Mouse (Mus musculus) limb, embryonic 11.5 days (tissue): ENCODE data around the gene Stxbp1. TPM values are rescaled to one million over a fixed set of nuclear protein-coding genes. Genes with fewer than 3 reads are reported as not detected.

Experiments used
- ATAC-seq: fragments of 200-750 bp; cut with Nextera tagmentation; 2 replicates; pipeline ENCODE4 v1.8.0; 2017; ENCODE audit warnings: low read depth; ENCODE audit not compliant: insufficient number of reproducible peaks, low FRiP score, low TSS enrichment
- DNase-seq: peaks from one replicate; pipeline ENCODE4 v3.0.0-alpha.2; 2015; ENCODE audit warnings: low spot score
- H3K27ac ChIP-seq: fragments of 300-500 bp; sonication (generic); replicated peaks from 2 replicates; pipeline ENCODE4 v1.5.1; 2014; ENCODE audit warnings: low read depth, mild to moderate bottlenecking, low read length
- H3K27me3 ChIP-seq: fragments of 300-500 bp; sonication (generic); 2 replicates; pipeline ENCODE4 v1.6.1; 2014; ENCODE audit warnings: mild to moderate bottlenecking, low read length, mixed read lengths; ENCODE audit not compliant: control insufficient read depth, insufficient read depth
- H3K36me3 ChIP-seq: fragments of 300-500 bp; sonication (generic); 2 replicates; pipeline ENCODE4 v1.6.1; 2014; ENCODE audit warnings: mild to moderate bottlenecking, low read length, moderate library complexity, mixed read lengths; ENCODE audit not compliant: control insufficient read depth, insufficient read depth
- H3K4me1 ChIP-seq: fragments of 300-500 bp; sonication (generic); 2 replicates; pipeline ENCODE4 v1.6.1; 2014; ENCODE audit warnings: low read length, mixed read lengths; ENCODE audit not compliant: control insufficient read depth, insufficient read depth
- H3K4me2 ChIP-seq: fragments of 300-500 bp; sonication (generic); 2 replicates; pipeline ENCODE4 v1.6.1; 2014; ENCODE audit warnings: low read depth, mild to moderate bottlenecking, moderate library complexity; ENCODE audit not compliant: severe bottlenecking
- H3K4me3 ChIP-seq: fragments of 300-500 bp; sonication (generic); 2 replicates; pipeline ENCODE4 v1.5.1; 2014; ENCODE audit warnings: low read depth, low read length
- H3K9ac ChIP-seq: fragments of 300-500 bp; sonication (generic); 2 replicates; pipeline ENCODE4 v1.6.1; 2014; ENCODE audit warnings: mild to moderate bottlenecking, low read length
- H3K9me3 ChIP-seq: fragments of 300-500 bp; sonication (generic); 2 replicates; pipeline ENCODE4 v1.6.1; 2016; ENCODE audit warnings: low read length; ENCODE audit not compliant: control insufficient read depth
- WGBS: fragments of 180-500 bp; shearing (Covaris S2); extraction: QIAGEN DNeasy Blood & Tissue Kit; methylation state at CpG from one replicate; pipeline ENCODE4 v1.1.7; 2014; 5-methylcytosine and 5-hydroxymethylcytosine counted together
- polyA plus RNA-seq: library from polyadenylated mRNA; unstranded; fragments of >200 nt; fragmentation: Nextera tagmentation; extraction: Ambion mirVana; gene quantifications from 2 replicates; pipeline ENCODE4 v1.2.1, GENCODE M21; 2014

Stxbp1 gene
- polyA plus RNA-seq, 1 experiment from 2014 or later, result 15.2 TPM

DNA sequence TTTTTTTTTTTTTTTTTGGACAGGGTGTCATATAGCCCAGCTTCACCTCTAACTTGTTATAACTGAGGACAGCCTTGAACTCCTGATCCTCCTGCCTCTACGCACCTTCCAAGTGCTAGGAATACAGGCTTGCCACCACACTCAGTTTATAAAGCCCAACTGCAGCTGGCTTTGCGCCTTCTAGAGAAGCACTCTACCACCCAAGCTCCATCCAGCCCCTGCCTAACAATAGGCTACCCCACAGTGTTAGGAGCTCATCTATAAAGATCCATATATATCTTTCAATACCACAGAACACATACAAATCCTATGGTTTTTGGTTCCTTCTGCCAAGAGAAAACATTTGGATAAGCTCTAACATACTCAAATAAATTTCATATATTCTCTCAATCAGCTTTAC lies 30.5 kb downstream of the Stxbp1 start:
- no peaks in the 10 kb centered on the region for H3K27me3 ChIP-seq
- no peaks in the 10 kb centered on the region for H3K36me3 ChIP-seq
- no peak overlapping the region for H3K9ac ChIP-seq
- no peak overlapping the region for H3K4me2 ChIP-seq
- no peak overlapping the region for H3K4me3 ChIP-seq
- 85% methylated on average over 2 of the region's 2 CpGs for WGBS
- ATAC-seq, result no peak
- H3K27ac ChIP-seq, result no peak overlapping the region
- no peak for DNase-seq
- H3K4me1 ChIP-seq, result peaks cover 15% of the 10 kb centered on the region; the same call in 1 of the 2 replicates
- H3K9me3 ChIP-seq, result no peaks in the 10 kb centered on the region

DNA sequence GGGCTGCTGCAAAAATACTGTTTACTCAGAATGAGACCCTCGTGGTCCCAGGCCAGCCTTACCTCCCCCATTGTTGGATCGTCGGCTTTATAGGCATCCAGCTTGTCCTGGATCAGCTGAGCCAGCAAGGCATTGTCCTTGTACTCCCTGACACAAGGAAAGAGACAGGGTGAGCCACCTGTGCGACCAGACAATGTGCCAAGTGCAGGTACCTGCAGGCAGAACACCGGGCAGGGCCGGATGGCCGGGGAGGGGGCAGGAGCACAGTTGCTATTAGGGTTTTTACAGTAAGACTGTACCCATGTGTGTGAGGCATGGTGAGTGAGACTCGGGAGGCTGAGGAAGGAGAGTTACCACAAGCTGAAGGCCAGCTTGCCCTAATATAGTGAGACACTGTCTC lies 35.1 kb downstream of the Stxbp1 start:
- Histone ChIP-seq H3K4me1 (peaks cover 14% of the 10 kb centered on the region), H3K4me2 (no peak overlapping the region), H3K27me3 (no peaks in the 10 kb centered on the region), H3K36me3 (no peaks in the 10 kb centered on the region), H3K9me3 (no peaks in the 10 kb centered on the region), H3K9ac (no peak overlapping the region), H3K27ac (no peak overlapping the region), H3K4me3 (no peak overlapping the region)
- DNase-seq (no peak), ATAC-seq (no peak)
- 88% methylated on average over 8 of the region's 8 CpGs for WGBS

DNA sequence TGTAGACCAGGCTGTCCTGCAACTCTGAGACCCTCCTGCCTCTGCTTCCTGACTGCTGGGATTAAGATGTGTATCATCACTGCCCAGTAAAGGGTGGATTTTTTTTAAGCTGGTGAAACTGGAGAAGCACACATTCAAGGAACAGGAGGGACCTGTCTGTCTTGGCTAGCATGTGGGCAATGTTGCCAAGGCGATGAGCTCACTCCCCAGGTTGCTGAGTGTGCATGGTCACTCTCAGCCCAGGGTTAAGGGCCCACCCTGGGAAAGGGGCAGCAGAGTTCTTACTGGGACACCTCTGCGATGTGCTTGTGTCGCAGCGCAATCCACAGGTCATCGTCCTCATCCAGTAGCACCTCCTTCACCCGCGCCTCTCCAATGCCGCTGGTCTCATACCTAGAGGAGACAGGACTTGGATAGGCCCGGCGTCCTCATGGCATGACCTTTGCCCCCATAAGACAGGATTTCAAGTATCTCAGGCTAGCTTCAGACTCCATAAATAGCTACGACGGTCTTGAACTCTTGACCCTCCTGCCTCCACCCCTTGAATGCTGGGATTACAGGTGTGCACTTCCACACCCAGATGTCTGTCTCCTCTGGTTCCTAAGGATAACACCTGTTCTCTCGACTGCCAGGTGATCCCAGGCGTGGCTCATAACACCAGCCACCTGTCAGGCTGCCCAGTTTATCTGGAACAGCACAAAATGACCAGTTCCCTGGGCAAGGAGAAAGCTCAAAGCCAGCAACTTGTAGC lies 38.1 kb downstream of the Stxbp1 start:
- H3K36me3 ChIP-seq, result no peaks in the 10 kb centered on the region

DNA sequence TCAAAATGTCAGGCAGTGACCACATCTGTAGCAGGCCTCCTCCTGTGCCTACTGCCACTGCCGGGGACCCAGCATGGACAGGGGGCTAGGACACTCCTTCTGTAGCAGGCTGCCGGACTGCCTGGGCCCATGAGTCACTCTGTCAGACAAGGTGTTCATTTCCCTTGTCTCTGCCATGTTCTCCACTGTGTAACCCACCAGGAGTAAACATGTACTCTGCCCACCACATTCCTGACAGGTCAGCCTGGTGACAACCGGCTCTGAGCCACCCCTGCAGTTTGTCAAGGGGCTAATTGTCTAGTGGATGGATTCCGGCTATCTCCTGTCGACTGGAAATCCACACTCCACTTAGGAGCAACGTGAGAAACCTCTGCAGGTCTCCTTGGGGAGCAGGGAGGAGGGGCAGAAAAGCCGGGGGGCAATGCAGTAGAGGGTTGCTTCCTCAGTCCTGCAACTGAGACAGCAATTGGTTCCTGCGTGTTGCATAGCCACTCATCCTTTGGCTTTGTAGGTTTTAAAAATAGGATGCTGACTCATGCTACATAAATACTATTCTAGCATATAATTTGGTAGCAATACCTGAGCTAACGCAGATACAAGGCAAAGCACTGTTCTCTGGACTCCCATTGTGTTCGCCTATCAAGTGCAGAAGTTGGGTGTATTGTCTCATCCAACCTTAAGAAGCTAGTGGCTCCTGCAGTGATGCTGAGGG lies 48.6 kb downstream of the Stxbp1 start:
- WGBS, result 62% methylated on average over 10 of the region's 10 CpGs
- Histone ChIP-seq H3K9ac (no peak overlapping the region), H3K9me3 (no peaks in the 10 kb centered on the region), H3K4me1 (no peaks in the 10 kb centered on the region), H3K27ac (no peak overlapping the region), H3K36me3 (peaks cover 5% of the 10 kb centered on the region), H3K27me3 (no peaks in the 10 kb centered on the region), H3K4me3 (no peak overlapping the region), H3K4me2 (no peak overlapping the region)
- ATAC-seq, result no peak
- no peak for DNase-seq

More for the DNA sequence above, 38.1 kb downstream of the Stxbp1 start:
- no peak for DNase-seq
- Histone ChIP-seq H3K27me3 (no peaks in the 10 kb centered on the region), H3K4me1 (peaks cover 12% of the 10 kb centered on the region), H3K9me3 (no peaks in the 10 kb centered on the region), H3K4me3 (no peak overlapping the region), H3K9ac (no peak overlapping the region), H3K4me2 (no peak overlapping the region), H3K27ac (no peak overlapping the region)
- WGBS, result 92% methylated on average over 14 of the region's 14 CpGs
- no peak for ATAC-seq

DNA sequence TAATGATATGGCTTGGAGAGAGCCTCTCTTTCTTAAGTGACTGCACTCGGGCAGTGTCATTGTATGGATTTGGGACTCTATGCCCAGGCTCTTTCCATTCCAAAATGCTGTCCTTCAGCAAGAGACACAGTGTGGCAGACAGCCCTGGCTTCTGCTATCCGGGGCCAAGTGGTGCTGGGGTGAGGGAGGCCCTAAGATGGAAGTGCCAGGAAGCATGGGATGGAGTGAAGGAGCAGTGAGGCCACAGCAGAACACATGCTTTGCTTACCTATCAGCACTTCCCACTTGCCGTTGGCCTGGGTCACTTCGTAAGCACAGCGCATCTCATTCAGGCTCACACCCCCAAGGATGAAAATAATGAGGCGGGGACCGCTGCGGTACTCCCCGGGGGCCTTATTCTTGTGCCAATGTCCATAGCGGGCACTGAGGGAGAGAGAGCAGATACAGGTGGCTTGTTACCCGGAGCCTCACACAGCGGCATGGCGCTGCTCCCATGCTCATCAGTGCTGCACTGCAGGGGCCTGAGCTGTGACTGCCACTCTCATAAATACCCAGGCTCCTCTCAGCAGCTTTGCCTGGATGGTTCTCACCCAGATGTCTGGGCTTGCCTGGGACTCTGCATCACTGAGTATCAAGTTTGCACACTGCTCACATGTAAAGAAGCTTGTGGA lies 51.2 kb downstream of the Stxbp1 start:
- H3K4me1 ChIP-seq, result no peaks in the 10 kb centered on the region
- 87% methylated on average over 13 of the region's 13 CpGs for WGBS
- no peak overlapping the region for H3K27ac ChIP-seq
- no peak for ATAC-seq
- H3K36me3 ChIP-seq, result peaks cover 5% of the 10 kb centered on the region
- H3K9ac ChIP-seq, result no peak overlapping the region
- no peak overlapping the region for H3K4me2 ChIP-seq
- H3K4me3 ChIP-seq, result no peak overlapping the region
- no peaks in the 10 kb centered on the region for H3K27me3 ChIP-seq
- no peak for DNase-seq
- H3K9me3 ChIP-seq, result no peaks in the 10 kb centered on the region

DNA sequence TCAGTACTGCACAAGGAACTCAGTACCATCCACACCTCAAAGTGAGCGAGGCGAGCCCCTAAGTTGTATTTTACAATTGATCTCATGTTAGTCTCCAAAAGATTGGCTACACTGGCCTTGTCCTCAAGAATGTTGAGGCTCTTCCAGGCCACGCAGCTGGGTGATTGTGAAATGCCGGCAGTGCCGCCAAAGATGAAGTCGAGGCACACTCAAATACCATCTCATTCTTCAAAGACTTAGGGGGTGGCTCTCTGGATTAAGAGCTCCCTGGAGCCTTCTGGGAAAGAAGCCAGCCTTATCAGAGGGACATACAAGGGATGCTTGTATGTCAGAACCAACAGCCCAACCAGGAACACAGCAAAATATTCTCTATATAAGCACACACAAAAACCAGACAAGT lies 55.7 kb downstream of the Stxbp1 start:
- no peak overlapping the region for H3K4me2 ChIP-seq
- no peak overlapping the region for H3K4me3 ChIP-seq
- H3K9ac ChIP-seq, result no peak overlapping the region
- no peaks in the 10 kb centered on the region for H3K4me1 ChIP-seq
- no peak for ATAC-seq
- 0 out of 2 replicates have a peak, but pooled peaks cover 2% of the 10 kb centered on the region for H3K36me3 ChIP-seq
- 92% methylated on average over 6 of the region's 6 CpGs for WGBS
- H3K27me3 ChIP-seq, result no peaks in the 10 kb centered on the region
- no peak overlapping the region for H3K27ac ChIP-seq
- no peaks in the 10 kb centered on the region for H3K9me3 ChIP-seq
- no peak for DNase-seq

DNA sequence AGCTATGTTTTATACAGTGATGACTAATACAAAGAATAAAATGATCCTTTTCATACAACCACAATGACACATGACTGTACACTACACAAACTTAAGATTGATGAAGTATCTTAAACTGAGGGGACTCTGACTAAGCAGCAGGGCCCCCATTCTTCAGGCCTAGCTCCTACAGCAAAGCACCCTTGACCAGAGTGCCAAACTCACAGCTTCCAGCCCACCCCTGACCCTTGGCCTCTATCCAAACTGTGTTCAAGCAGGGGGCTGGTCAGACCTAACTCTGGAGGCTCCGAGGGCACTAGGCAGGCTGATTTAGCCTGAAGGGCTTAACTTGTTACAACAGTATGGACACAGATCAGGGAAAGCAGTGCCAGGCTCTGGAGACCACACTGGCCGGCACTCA lies 58.5 kb downstream of the Stxbp1 start:
- Histone ChIP-seq H3K4me1 (no peaks in the 10 kb centered on the region), H3K4me3 (no peak overlapping the region), H3K9me3 (no peaks in the 10 kb centered on the region), H3K27ac (no peak overlapping the region), H3K27me3 (no peaks in the 10 kb centered on the region), H3K36me3 (no peaks in the 10 kb centered on the region), H3K4me2 (no peak overlapping the region), H3K9ac (no peak overlapping the region)
- WGBS, result 51% methylated on average over 2 of the region's 2 CpGs
- no peak for DNase-seq
- no peak for ATAC-seq

DNA sequence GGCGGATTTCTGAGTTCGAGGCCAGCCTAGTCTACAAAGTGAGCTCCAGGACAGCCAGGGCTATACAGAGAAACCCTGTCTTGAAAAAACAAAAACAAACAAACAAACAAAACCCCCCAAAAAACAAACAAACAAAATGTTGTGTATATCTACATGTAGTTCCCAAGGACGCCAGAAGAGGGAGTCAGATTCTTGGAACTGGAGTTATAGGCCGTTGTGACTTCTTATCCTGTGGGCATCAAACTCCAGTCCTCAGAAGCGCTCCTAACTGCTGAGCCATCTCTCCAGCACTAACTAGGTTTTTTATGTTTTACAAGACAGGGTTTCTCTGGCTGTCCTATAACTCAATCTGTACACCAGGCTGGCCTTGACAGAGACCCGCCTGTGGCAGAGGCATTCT lies 59.9 kb downstream of the Stxbp1 start:
- H3K9ac ChIP-seq, result no peak overlapping the region
- H3K27me3 ChIP-seq, result no peaks in the 10 kb centered on the region
- no peak overlapping the region for H3K4me3 ChIP-seq
- H3K9me3 ChIP-seq, result no peaks in the 10 kb centered on the region
- no peaks in the 10 kb centered on the region for H3K36me3 ChIP-seq
- ATAC-seq (no peak), DNase-seq (no peak)
- WGBS, result 63% methylated on average over 6 of the region's 6 CpGs
- H3K27ac ChIP-seq, result no peak overlapping the region
- H3K4me1 ChIP-seq, result no peaks in the 10 kb centered on the region
- H3K4me2 ChIP-seq, result no peak overlapping the region
